Mouse (Mus musculus) left cerebral cortex, postnatal 25 days (tissue): ENCODE data around the gene Wdr66. TPM values are rescaled to one million over a fixed set of nuclear protein-coding genes. Genes with fewer than 3 reads are reported as not detected.

Source experiments
- total RNA-seq, 2 experiments: library from RNA; stranded (reverse); gene quantifications; 2 replicates each; pipeline ENCODE4 v1.2.3; 2021

The Wdr66 gene
- total RNA-seq, 2 experiments from 2014 or later: 3.6 to 4.7 TPM

Other genes starting within 250 kb of the Wdr66 start
- 10 to 100 TPM in 1 of 2 experiments, 1 to 10 TPM in 1; 8.3 to 10.3 TPM for gene Orai1, start 237.0 kb upstream of the Wdr66 start, total RNA-seq
- gene Morn3, start 205.1 kb upstream of the Wdr66 start, total RNA-seq: under 1 TPM in 1 of 2 experiments, not detected in 1; 0.73 TPM
- gene Tmem120b, start 183.7 kb upstream of the Wdr66 start, total RNA-seq: 10 to 100 TPM; 14.3 to 17.1 TPM
- 10 to 100 TPM; 48.6 to 55.2 TPM for gene Rhof, start 119.4 kb upstream of the Wdr66 start, total RNA-seq
- gene Setd1b, start 109.9 kb upstream of the Wdr66 start, total RNA-seq: 10 to 100 TPM; 27.0 to 32.1 TPM
- 10 to 100 TPM; 26.2 to 27.7 TPM for gene Psmd9, start 82.7 kb upstream of the Wdr66 start, total RNA-seq
- not detected for gene Hpd, start 69.4 kb upstream of the Wdr66 start, total RNA-seq
- gene Bcl7a, start 91.7 kb downstream of the Wdr66 start, total RNA-seq: 10 to 100 TPM; 67.8 to 70.0 TPM
- 10 to 100 TPM; 16.3 to 18.0 TPM for gene Mlxip, start 142.7 kb downstream of the Wdr66 start, total RNA-seq
- gene Lrrc43, start 237.2 kb downstream of the Wdr66 start, total RNA-seq: under 1 TPM; 0.34 to 0.57 TPM
- gene Il31, start 237.4 kb downstream of the Wdr66 start, total RNA-seq: not detected